Mouse (Mus musculus) embryonic fibroblast, embryonic 13.5 days (primary cell): ENCODE results near the gene Col6a1. TPM values are rescaled to one million over a fixed set of nuclear protein-coding genes. Genes with fewer than 3 reads are reported as not detected.
"Not testable (repeated sequence)": the region's sequence is repeated elsewhere in the genome, so short reads cannot be mapped to it uniquely, and the experiment has no call there.

Source experiments
- H3K27ac ChIP-seq: 2 replicates; pipeline ENCODE4 v1.5.1; 2012; ENCODE audit warnings: low read length, control low read depth, inconsistent platforms; ENCODE audit not compliant: insufficient read depth
- H3K4me1 ChIP-seq: 2 replicates; pipeline ENCODE4 v1.6.1; 2011; ENCODE audit warnings: low read length; ENCODE audit not compliant: control insufficient read depth, insufficient read depth
- H3K4me3 ChIP-seq: 2 replicates; pipeline ENCODE4 v1.5.1; 2011; ENCODE audit warnings: mild to moderate bottlenecking, control low read depth, low read length; ENCODE audit not compliant: insufficient read depth
- CTCF ChIP-seq: IDR thresholded peaks from 2 replicates; pipeline ENCODE4 v1.5.1; 2011; ENCODE audit warnings: mild to moderate bottlenecking, control low read depth, low read length, moderate library complexity, borderline replicate concordance; ENCODE audit not compliant: insufficient read depth
- POLR2A ChIP-seq: IDR thresholded peaks from 2 replicates; pipeline ENCODE4 v1.6.1; 2011; ENCODE audit warnings: low read depth, mild to moderate bottlenecking, control low read depth, low read length, moderate library complexity
- polyA plus RNA-seq: library from polyadenylated mRNA; stranded (reverse); fragments of >200 nt; gene quantifications from 2 replicates; pipeline ENCODE4 v1.2.4, GENCODE M21; 2011; ENCODE audit warnings: low read depth; ENCODE audit not compliant: missing spikeins, insufficient read length

Gene Col6a1
- 768 and 923 TPM in 2 replicates for polyA plus RNA-seq

- H3K4me1 ChIP-seq = peaks cover 13% of the 10 kb centered on the region; the same call in 1 of the 2 replicates
- TF ChIP-seq CTCF (no peak), POLR2A (peak; percentile 93)
- peak within 1 kb of the TSS; percentile 73 for H3K27ac ChIP-seq
- peak within 1 kb of the TSS; percentile 58 for H3K4me3 ChIP-seq
Measured at GRCm38 (mm10) chr10:76725682-76726285, at the start of gene Col6a1. TSS of gene Col6a1 (minus strand) at chr10:76726168.

GRCm38 (mm10) chr10:76771624-76772023 lies 45.7 kb upstream of the Col6a1 start:
- H3K4me3 ChIP-seq = no peak overlapping the region
- TF ChIP-seq CTCF (no peak), POLR2A (no peak)
- no peak overlapping the region for H3K27ac ChIP-seq
- H3K4me1 ChIP-seq = peaks cover 5% of the 10 kb centered on the region; the same call in 1 of the 2 replicates

- Histone ChIP-seq H3K4me1 (peaks cover 5% of the 10 kb centered on the region; the same call in 1 of the 2 replicates), H3K27ac (no peak overlapping the region), H3K4me3 (no peak overlapping the region)
- TF ChIP-seq CTCF = no peak
- TF ChIP-seq POLR2A = no peak
Measured at GRCm38 (mm10) chr10:76771086-76771485, 45.1 kb upstream of the Col6a1 start.

- peaks cover 5% of the 10 kb centered on the region; the same call in 1 of the 2 replicates for H3K4me1 ChIP-seq
- TF ChIP-seq POLR2A (no peak), CTCF (no peak)
- H3K4me3 ChIP-seq = no peak overlapping the region
- H3K27ac ChIP-seq = peak overlapping the region; percentile 71
Measured at GRCm38 (mm10) chr10:76769581-76769980, 43.6 kb upstream of the Col6a1 start.

- H3K4me1 ChIP-seq = peaks cover 5% of the 10 kb centered on the region; the same call in 1 of the 2 replicates
- no peak overlapping the region for H3K27ac ChIP-seq
- no peak overlapping the region for H3K4me3 ChIP-seq
- TF ChIP-seq POLR2A = no peak
- no peak for TF ChIP-seq CTCF
Measured at GRCm38 (mm10) chr10:76766196-76766595, 40.2 kb upstream of the Col6a1 start.

- Histone ChIP-seq H3K27ac (no peak overlapping the region), H3K4me1 (peaks cover 5% of the 10 kb centered on the region; the same call in 1 of the 2 replicates), H3K4me3 (no peak overlapping the region)
- TF ChIP-seq POLR2A (no peak), CTCF (no peak)
Measured at GRCm38 (mm10) chr10:76764927-76765326, 39.0 kb upstream of the Col6a1 start.

- no peak overlapping the region for H3K27ac ChIP-seq
- TF ChIP-seq POLR2A = no peak
- TF ChIP-seq CTCF = no peak
- H3K4me3 ChIP-seq = no peak overlapping the region
- H3K4me1 ChIP-seq = no peaks in the 10 kb centered on the region
Measured at GRCm38 (mm10) chr10:76763016-76763415, 37.0 kb upstream of the Col6a1 start.

GRCm38 (mm10) chr10:76762411-76762810 lies 36.4 kb upstream of the Col6a1 start:
- Histone ChIP-seq H3K4me3 (no peak overlapping the region), H3K27ac (no peak overlapping the region), H3K4me1 (no peaks in the 10 kb centered on the region)
- TF ChIP-seq POLR2A = no peak
- TF ChIP-seq CTCF = no peak

GRCm38 (mm10) chr10:76759878-76760277 lies 33.9 kb upstream of the Col6a1 start:
- no peaks in the 10 kb centered on the region for H3K4me1 ChIP-seq
- no peak for TF ChIP-seq POLR2A
- TF ChIP-seq CTCF = no peak
- H3K4me3 ChIP-seq = no peak overlapping the region
- no peak overlapping the region for H3K27ac ChIP-seq

- Histone ChIP-seq H3K27ac (no peak overlapping the region), H3K4me3 (no peak overlapping the region), H3K4me1 (no peaks in the 10 kb centered on the region)
- TF ChIP-seq POLR2A = no peak
- TF ChIP-seq CTCF = no peak
Measured at GRCm38 (mm10) chr10:76753640-76754039, 27.7 kb upstream of the Col6a1 start.

- not testable (repeated sequence) for H3K27ac ChIP-seq, H3K4me1 ChIP-seq, H3K4me3 ChIP-seq
Measured at GRCm38 (mm10) chr10:76744267-76744666, 18.3 kb upstream of the Col6a1 start.
